Mouse (Mus musculus) intestine, embryonic 14.5 days (tissue): ENCODE measurements at regions not wholly inside any gene's neighbourhood (a gene's known extent, or its start where the extent isn't known, plus 50 kb on each side); places are given as distances from the start of the nearest gene placed in this dataset.

Source experiments
- ATAC-seq: fragments of 200-750 bp; cut with Nextera tagmentation; replicated peaks from 2 replicates; pipeline ENCODE4 v1.8.0; 2017; ENCODE audit warnings: low read depth, moderate number of reproducible peaks, moderate TSS enrichment, moderate library complexity; ENCODE audit not compliant: low FRiP score, low TSS enrichment
- DNase-seq: peaks from one replicate; pipeline ENCODE4 v3.0.0-alpha.2; 2018; ENCODE audit warnings: low spot score
- H3K27ac ChIP-seq: fragments of 300-500 bp; sonication (generic); 2 replicates; pipeline ENCODE4 v1.5.1; 2014; ENCODE audit warnings: low read depth, mild to moderate bottlenecking, control low read depth
- H3K27me3 ChIP-seq: fragments of 300-500 bp; sonication (generic); replicated peaks from 2 replicates; pipeline ENCODE4 v1.6.1; 2014; ENCODE audit warnings: low read length, control low read depth; ENCODE audit not compliant: control insufficient read depth, insufficient read depth
- H3K36me3 ChIP-seq: fragments of 300-500 bp; sonication (generic); 2 replicates; pipeline ENCODE4 v1.6.1; 2014; ENCODE audit warnings: low read length, control low read depth; ENCODE audit not compliant: control insufficient read depth, insufficient read depth
- H3K4me1 ChIP-seq: fragments of 300-500 bp; sonication (generic); replicated peaks from 2 replicates; pipeline ENCODE4 v1.6.1; 2014; ENCODE audit warnings: low read length, control low read depth, mixed read lengths; ENCODE audit not compliant: control insufficient read depth, insufficient read depth
- H3K4me2 ChIP-seq: fragments of 300-500 bp; sonication (generic); 2 replicates; pipeline ENCODE4 v1.6.1; 2014; ENCODE audit warnings: low read length
- H3K4me3 ChIP-seq: fragments of 300-500 bp; sonication (generic); 2 replicates; pipeline ENCODE4 v1.5.1; 2014; ENCODE audit warnings: low read depth, low read length, control low read depth, mixed read lengths
- H3K9ac ChIP-seq: fragments of 300-500 bp; sonication (generic); 2 replicates; pipeline ENCODE4 v1.6.1; 2014; ENCODE audit warnings: mild to moderate bottlenecking, low read length
- H3K9me3 ChIP-seq: fragments of 300-500 bp; sonication (generic); 2 replicates; pipeline ENCODE4 v1.6.1; 2016; ENCODE audit warnings: low read length, control low read depth; ENCODE audit not compliant: control insufficient read depth
- WGBS: fragments of 180-500 bp; shearing (Covaris S2); extraction: QIAGEN DNeasy Blood & Tissue Kit; methylation state at CpG from one replicate; pipeline ENCODE4 v1.1.7; 2014; 5-methylcytosine and 5-hydroxymethylcytosine counted together

GRCm38 (mm10) chr4:28064935-28065334 lies 748.0 kb upstream of the Epha7 start:
- no peak overlapping the region for H3K4me2 ChIP-seq
- no peaks in the 10 kb centered on the region for H3K36me3 ChIP-seq
- no peak for ATAC-seq
- no peak overlapping the region for H3K9ac ChIP-seq
- no peak overlapping the region for H3K4me3 ChIP-seq
- H3K27ac ChIP-seq = no peak overlapping the region
- H3K4me1 ChIP-seq = no peaks in the 10 kb centered on the region
- H3K9me3 ChIP-seq = no peaks in the 10 kb centered on the region
- H3K27me3 ChIP-seq = no peaks in the 10 kb centered on the region
- DNase-seq = no peak

GRCm38 (mm10) chr4:28065828-28066227 lies 747.1 kb upstream of the Epha7 start:
- Histone ChIP-seq H3K27ac (no peak overlapping the region), H3K9ac (no peak overlapping the region), H3K4me1 (no peaks in the 10 kb centered on the region), H3K9me3 (no peaks in the 10 kb centered on the region), H3K27me3 (no peaks in the 10 kb centered on the region), H3K36me3 (no peaks in the 10 kb centered on the region), H3K4me3 (no peak overlapping the region), H3K4me2 (no peak overlapping the region)
- ATAC-seq = no peak
- 69% methylated on average over 1 of the region's 1 CpGs for WGBS
- no peak for DNase-seq

- H3K27me3 ChIP-seq = no peaks in the 10 kb centered on the region
- H3K4me3 ChIP-seq = no peak overlapping the region
- 80% methylated on average over 2 of the region's 2 CpGs for WGBS
- H3K4me1 ChIP-seq = no peaks in the 10 kb centered on the region
- H3K27ac ChIP-seq = no peak overlapping the region
- H3K36me3 ChIP-seq = no peaks in the 10 kb centered on the region
- H3K9ac ChIP-seq = no peak overlapping the region
- DNase-seq (no peak), ATAC-seq (no peak)
- H3K4me2 ChIP-seq = no peak overlapping the region
- no peaks in the 10 kb centered on the region for H3K9me3 ChIP-seq
Observed at GRCm38 (mm10) chr4:28079030-28079429, 733.9 kb upstream of the Epha7 start.

- H3K4me1 ChIP-seq = no peaks in the 10 kb centered on the region
- ATAC-seq (no peak), DNase-seq (no peak)
- no peaks in the 10 kb centered on the region for H3K9me3 ChIP-seq
- H3K4me3 ChIP-seq = no peak overlapping the region
- WGBS = 52% methylated on average over 3 of the region's 3 CpGs
- H3K4me2 ChIP-seq = no peak overlapping the region
- no peak overlapping the region for H3K9ac ChIP-seq
- no peaks in the 10 kb centered on the region for H3K36me3 ChIP-seq
- H3K27ac ChIP-seq = no peak overlapping the region
- H3K27me3 ChIP-seq = no peaks in the 10 kb centered on the region
Observed at GRCm38 (mm10) chr4:28092854-28093253, 720.1 kb upstream of the Epha7 start.

- no peak overlapping the region for H3K9ac ChIP-seq
- no peaks in the 10 kb centered on the region for H3K36me3 ChIP-seq
- no peak for ATAC-seq
- no peaks in the 10 kb centered on the region for H3K4me1 ChIP-seq
- no peak for DNase-seq
- no peak overlapping the region for H3K4me2 ChIP-seq
- WGBS = 80% methylated on average over 8 of the region's 8 CpGs
- no peaks in the 10 kb centered on the region for H3K27me3 ChIP-seq
- H3K9me3 ChIP-seq = no peaks in the 10 kb centered on the region
- H3K27ac ChIP-seq = no peak overlapping the region
- H3K4me3 ChIP-seq = no peak overlapping the region
Observed at GRCm38 (mm10) chr4:28143165-28143564, 669.8 kb upstream of the Epha7 start.

GRCm38 (mm10) chr4:28155116-28155515 lies 657.8 kb upstream of the Epha7 start:
- Histone ChIP-seq H3K36me3 (no peaks in the 10 kb centered on the region), H3K9me3 (no peaks in the 10 kb centered on the region), H3K27ac (no peak overlapping the region), H3K4me3 (no peak overlapping the region), H3K4me2 (no peak overlapping the region), H3K4me1 (no peaks in the 10 kb centered on the region), H3K27me3 (no peaks in the 10 kb centered on the region), H3K9ac (no peak overlapping the region)
- no peak for ATAC-seq
- DNase-seq = no peak
- WGBS = 78% methylated on average over 2 of the region's 2 CpGs

GRCm38 (mm10) chr4:28176771-28177170 lies 636.2 kb upstream of the Epha7 start:
- H3K4me1 ChIP-seq = no peaks in the 10 kb centered on the region
- H3K4me3 ChIP-seq = no peak overlapping the region
- ATAC-seq = peak; percentile 100
- no peaks in the 10 kb centered on the region for H3K27me3 ChIP-seq
- DNase-seq = no peak
- H3K4me2 ChIP-seq = no peak overlapping the region
- WGBS = 82% methylated on average over 3 of the region's 3 CpGs
- no peak overlapping the region for H3K27ac ChIP-seq
- no peak overlapping the region for H3K9ac ChIP-seq
- no peaks in the 10 kb centered on the region for H3K36me3 ChIP-seq
- no peaks in the 10 kb centered on the region for H3K9me3 ChIP-seq

GRCm38 (mm10) chr4:28190861-28191260 lies 622.1 kb upstream of the Epha7 start:
- H3K9ac ChIP-seq = no peak overlapping the region
- no peak for DNase-seq

GRCm38 (mm10) chr4:28227594-28228208 lies 585.2 kb upstream of the Epha7 start:
- H3K36me3 ChIP-seq = no peaks in the 10 kb centered on the region
- no peak overlapping the region for H3K27ac ChIP-seq
- no peak overlapping the region for H3K4me2 ChIP-seq
- no peaks in the 10 kb centered on the region for H3K4me1 ChIP-seq
- 79% methylated on average over 2 of the region's 2 CpGs for WGBS
- no peak for DNase-seq
- no peaks in the 10 kb centered on the region for H3K9me3 ChIP-seq
- no peaks in the 10 kb centered on the region for H3K27me3 ChIP-seq
- ATAC-seq = no peak
- no peak overlapping the region for H3K4me3 ChIP-seq
- H3K9ac ChIP-seq = no peak overlapping the region

More at GRCm38 (mm10) chr4:28190861-28191260, 622.1 kb upstream of the Epha7 start:
- no peak for ATAC-seq
- Histone ChIP-seq H3K27me3 (no peaks in the 10 kb centered on the region), H3K9me3 (no peaks in the 10 kb centered on the region), H3K4me3 (no peak overlapping the region), H3K36me3 (no peaks in the 10 kb centered on the region), H3K4me1 (no peaks in the 10 kb centered on the region), H3K27ac (no peak overlapping the region), H3K4me2 (no peak overlapping the region)
- 70% methylated on average over 5 of the region's 5 CpGs for WGBS
